In genomic region chr3:51229226-51229625, GRCm38 (mm10) we compare ENCODE assay signal across 22 mouse cellular contexts. TPM values are rescaled to one million over a fixed set of nuclear protein-coding genes. Genes with fewer than 3 reads are reported as not detected.
DNase-seq lines count a peak whose midpoint lies in the region; ATAC-seq and TF ChIP-seq lines count a peak whose summit lies in the region.
"Had no signal": no experiment of that assay in that cellular context is flagged by ENCODE, and none has a peak within 500 bp of the region (broad histone marks: within the 10 kb centered on the region; RNA-seq: fewer than 3 reads in every experiment).

No protein-coding gene starts in this region.

- peak overlapping the region; percentile 20; the same call in 1 of the 2 replicates for H3K4me3 ChIP-seq in G1E (ENCODE audit: low read depth, low read length)
- H3K4me3 ChIP-seq in liver, embryonic 15.5 days (replicated peaks), result peak overlapping the region; percentile 96
- H3K4me3 ChIP-seq: embryonic facial prominence, embryonic 15.5 days; heart, embryonic 15.5 days; kidney, embryonic 15.5 days; limb, embryonic 13.5 days; midbrain, embryonic 12.5 days had no signal

- H3K4me1 ChIP-seq in G1E (ENCODE audit: insufficient read depth, low read depth, low read length), result peaks cover 74% of the 10 kb centered on the region
- H3K4me1 ChIP-seq in liver, embryonic 15.5 days (replicated peaks), result peaks cover 86% of the 10 kb centered on the region

- H3K27me3 ChIP-seq in G1E (ENCODE audit: insufficient read depth, low read length), result no peaks in the 10 kb centered on the region
- no peaks in the 10 kb centered on the region for H3K27me3 ChIP-seq in liver, embryonic 15.5 days
- H3K27me3 ChIP-seq: embryonic facial prominence, embryonic 15.5 days; heart, embryonic 15.5 days; kidney, embryonic 15.5 days; limb, embryonic 13.5 days; midbrain, embryonic 12.5 days had no signal

- peak overlapping the region; percentile 99 for H3K27ac ChIP-seq in liver, embryonic 15.5 days (replicated peaks)
- H3K27ac ChIP-seq: embryonic facial prominence, embryonic 15.5 days; heart, embryonic 15.5 days; hindbrain, postnatal 0 days; kidney, embryonic 15.5 days; limb, embryonic 13.5 days; midbrain, embryonic 12.5 days had no signal

- peak; percentile 25 to 59 for DNase-seq in layer of hippocampus, adult 18-20 months (ENCODE audit: low spot score in 2 of 2)
- no peak for DNase-seq in layer of hippocampus, adult 11-12 months (ENCODE audit: low spot score)
- DNase-seq in G1E (ENCODE audit: low spot score), result no peak
- DNase-seq in brain, adult 2 months (ENCODE audit: low read depth, low spot score), result peak; percentile 31
- DNase-seq in cerebellum, postnatal 36 days, result no peak
- no peak for DNase-seq in left cerebral cortex, adult 8-10 months (ENCODE audit: low spot score in 2 of 2)
- DNase-seq: adrenal gland, postnatal 10 days; cerebellum, adult 18-20 months; cerebellum, postnatal 25 days; heart, postnatal 4 days; kidney, postnatal 4 days; retina, postnatal 1 day had no signal

- peaks cover 40% of the 10 kb centered on the region for H3K36me3 ChIP-seq in G1E (replicated peaks)
- peaks cover 27% of the 10 kb centered on the region for H3K36me3 ChIP-seq in liver, embryonic 15.5 days (replicated peaks)
- H3K36me3 ChIP-seq: embryonic facial prominence, embryonic 15.5 days; heart, embryonic 15.5 days; kidney, embryonic 15.5 days; limb, embryonic 13.5 days; midbrain, embryonic 12.5 days had no signal

- H3K4me2 ChIP-seq in liver, embryonic 15.5 days, result peak overlapping the region; percentile 92
- H3K4me2 ChIP-seq: embryonic facial prominence, embryonic 15.5 days; heart, embryonic 15.5 days; kidney, embryonic 15.5 days; limb, embryonic 13.5 days; midbrain, embryonic 12.5 days had no signal

- H3K9me3 ChIP-seq in G1E (replicated peaks), result no peaks in the 10 kb centered on the region
- H3K9me3 ChIP-seq in liver, embryonic 15.5 days (replicated peaks), result no peaks in the 10 kb centered on the region
- H3K9me3 ChIP-seq: embryonic facial prominence, embryonic 15.5 days; heart, embryonic 15.5 days; kidney, embryonic 15.5 days; limb, embryonic 13.5 days; midbrain, embryonic 12.5 days had no signal

- no peak for ATAC-seq in G1E (ENCODE audit: extremely low read depth, insufficient number of reproducible peaks, low FRiP score, poor library complexity, severe bottlenecking)
- no peak for ATAC-seq in liver, embryonic 15.5 days (ENCODE audit: insufficient read depth)
- ATAC-seq: activated CD4-positive, CD25-positive, alpha-beta regulatory T cell, adult 4 months; hindbrain, postnatal 0 days; intestine, postnatal 0 days; lung, postnatal 0 days had no signal

- 48% methylated on average over 3 of the region's 3 CpGs for WGBS in liver, embryonic 15.5 days (ENCODE audit: insufficient replicate concordance)

- no peak for TF ChIP-seq CTCF in G1E (IDR thresholded peaks at IDR 0.05; ENCODE audit: low read depth, low read length)

- H3K9ac ChIP-seq in liver, embryonic 15.5 days, result peak overlapping the region; percentile 99; the same call in 1 of the 2 replicates
- H3K9ac ChIP-seq: embryonic facial prominence, embryonic 15.5 days; heart, embryonic 15.5 days; kidney, embryonic 15.5 days; limb, embryonic 13.5 days; midbrain, embryonic 12.5 days had no signal

RNA-seq across cellular contexts. Expression of gene Noct, which starts 5.0 kb away (rescaled TPM):
- 10 to 100 TPM; 59.5 to 60.3 TPM for total RNA-seq in layer of hippocampus, adult 18-20 months (2021)
- total RNA-seq in G1E (2014; fragmentation: Nextera tagmentation), result 24.4 and 27.5 TPM in 2 replicates
- 11.4 and 11.7 TPM in 2 replicates for total RNA-seq in G1E (2017)
- polyA plus RNA-seq in G1E (2012), result 18.5 and 25.3 TPM in 2 replicates
- 22.0 and 24.2 TPM in 2 replicates for polyA plus RNA-seq in liver, embryonic 15.5 days (2015; fragmentation: Nextera tagmentation; extraction: Ambion mirVana)
- 10 to 100 TPM; 43.4 to 46.2 (median 44.4) TPM for total RNA-seq in left cerebral cortex, adult 8-10 months (2022)

Comparison
In these comparisons a context has a peak if more than half of its experiments do, and no peak if none do; other contexts are left out.
1. DNase-seq: peak in layer of hippocampus, adult 18-20 months (2 of 2) and brain, adult 2 months (single experiment); none in layer of hippocampus, adult 11-12 months (single experiment), G1E (single experiment), cerebellum, postnatal 36 days (0 of 2) and left cerebral cortex, adult 8-10 months (0 of 2).